Mouse (Mus musculus) telencephalon, adult 2 months (tissue): Measurements from ENCODE around the gene Mpped2.
A peak's percentile ranks its signal among the peaks of the same experiment; 100 is the strongest.

Experiments used
- DNase-seq: peaks from one replicate; pipeline ENCODE4 v3.0.0-alpha.2; 2011; ENCODE audit warnings: low read depth, low spot score

The Mpped2 gene

DNA sequence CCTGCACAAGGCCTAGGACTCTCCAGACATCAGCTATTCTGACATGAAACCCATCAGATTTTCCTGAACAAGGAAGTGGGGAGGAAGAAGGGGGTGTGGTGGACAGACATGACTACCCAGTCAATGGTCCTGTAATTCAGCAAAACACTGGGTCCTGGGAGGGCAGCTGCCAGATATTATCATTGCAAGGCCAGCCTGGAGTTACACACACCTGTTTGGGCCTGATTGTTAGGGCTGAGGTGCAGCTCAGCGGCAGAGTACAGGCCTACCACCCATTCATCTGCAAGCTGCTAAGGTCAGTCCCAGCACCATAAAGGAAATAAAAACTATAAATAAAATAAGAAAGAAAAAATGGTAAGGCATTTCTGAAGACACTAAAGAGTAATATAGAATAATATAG is 52.3 kb downstream of the Mpped2 start:
- DNase-seq: no peak

- peak; percentile 45 for DNase-seq
Measured at GRCm38 (mm10) chr2:106746211-106746610, 53.1 kb downstream of the Mpped2 start.

- no peak for DNase-seq
Measured at GRCm38 (mm10) chr2:106746905-106747304, 53.8 kb downstream of the Mpped2 start.

- DNase-seq: peak; percentile 53
Measured at GRCm38 (mm10) chr2:106747342-106747741, 54.3 kb downstream of the Mpped2 start.

GRCm38 (mm10) chr2:106750878-106751277 is 57.8 kb downstream of the Mpped2 start:
- no peak for DNase-seq

- no peak for DNase-seq
Measured at GRCm38 (mm10) chr2:106753703-106754102, 60.6 kb downstream of the Mpped2 start.

- no peak for DNase-seq
Measured at GRCm38 (mm10) chr2:106754696-106755095, 61.6 kb downstream of the Mpped2 start.

GRCm38 (mm10) chr2:106756354-106757103 is 63.5 kb downstream of the Mpped2 start:
- no peak for DNase-seq

DNA sequence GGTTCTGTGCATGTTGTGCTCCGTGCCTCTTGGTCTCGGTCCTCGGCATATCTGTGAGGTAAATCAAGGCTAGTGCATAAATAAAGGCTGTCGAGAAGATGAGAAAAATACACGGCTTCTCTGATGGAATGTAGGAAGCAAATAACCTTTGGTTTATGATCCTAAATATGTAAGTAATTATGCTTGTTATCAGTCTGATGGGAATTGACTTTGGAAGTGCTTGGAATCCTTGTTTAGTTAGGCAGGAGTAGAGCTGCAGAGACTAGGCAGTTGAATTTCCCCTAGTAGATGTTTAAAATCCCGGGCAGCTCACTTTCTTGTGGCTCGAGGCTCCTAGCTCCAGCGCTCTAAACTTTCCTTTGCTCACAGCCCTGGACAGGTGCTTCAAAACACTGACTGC is 69.9 kb downstream of the Mpped2 start:
- DNase-seq: no peak

GRCm38 (mm10) chr2:106769236-106769635 is 76.2 kb downstream of the Mpped2 start:
- no peak for DNase-seq

DNA sequence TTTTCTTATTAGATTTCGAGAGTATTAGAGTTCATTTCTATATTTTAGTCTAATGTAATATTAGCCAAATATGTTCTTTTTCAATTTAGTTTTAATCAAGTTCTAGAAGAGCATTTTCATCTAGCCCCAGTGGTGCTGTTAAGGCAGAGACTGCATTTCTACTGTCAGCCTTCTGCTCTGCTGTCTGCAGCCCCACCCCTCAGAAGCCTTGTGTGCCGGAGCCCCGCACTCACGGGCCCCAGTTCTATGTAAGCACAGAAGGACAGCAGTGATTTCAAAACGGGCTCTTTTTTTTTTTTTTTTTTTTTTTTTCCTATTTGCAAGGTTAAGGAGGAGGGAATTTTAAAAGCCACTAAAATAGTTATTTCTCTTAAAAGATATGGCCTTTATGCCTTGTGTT is 79.6 kb downstream of the Mpped2 start:
- no peak for DNase-seq

GRCm38 (mm10) chr2:106774251-106775196 is 81.5 kb downstream of the Mpped2 start:
- DNase-seq: no peak

- no peak for DNase-seq
Measured at GRCm38 (mm10) chr2:106775994-106776393, 82.9 kb downstream of the Mpped2 start.

DNA sequence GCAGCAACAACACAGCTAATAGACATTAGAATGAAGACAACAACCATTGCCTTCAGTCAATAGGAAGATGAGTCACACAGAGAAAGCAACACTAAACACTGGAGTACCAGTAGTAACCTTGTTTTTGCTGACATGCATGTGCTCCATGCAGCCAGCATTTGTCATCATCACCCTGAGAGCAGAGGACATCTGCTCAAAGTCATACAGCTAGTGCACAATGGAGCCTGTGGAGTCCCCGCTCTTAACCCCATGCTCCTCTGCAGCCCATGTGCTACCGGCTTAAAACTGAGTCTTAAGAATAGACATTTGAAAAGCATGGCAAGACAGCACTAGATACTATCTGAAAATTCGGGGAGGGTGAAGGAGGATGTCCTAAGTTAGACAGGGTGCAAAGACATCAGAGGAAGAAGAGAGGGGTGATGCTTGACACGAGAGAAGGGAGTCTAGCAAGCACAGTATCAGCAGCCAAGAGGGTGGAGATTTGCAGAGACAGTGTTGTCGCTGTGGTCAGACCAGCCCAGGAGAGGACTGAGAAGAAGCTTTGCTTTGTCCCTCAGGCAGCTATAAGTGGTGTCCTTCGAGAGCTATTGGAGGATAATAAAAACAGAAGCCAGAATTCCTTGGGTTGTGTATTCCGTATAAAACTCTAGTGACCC is 85.9 kb downstream of the Mpped2 start:
- DNase-seq: no peak

DNA sequence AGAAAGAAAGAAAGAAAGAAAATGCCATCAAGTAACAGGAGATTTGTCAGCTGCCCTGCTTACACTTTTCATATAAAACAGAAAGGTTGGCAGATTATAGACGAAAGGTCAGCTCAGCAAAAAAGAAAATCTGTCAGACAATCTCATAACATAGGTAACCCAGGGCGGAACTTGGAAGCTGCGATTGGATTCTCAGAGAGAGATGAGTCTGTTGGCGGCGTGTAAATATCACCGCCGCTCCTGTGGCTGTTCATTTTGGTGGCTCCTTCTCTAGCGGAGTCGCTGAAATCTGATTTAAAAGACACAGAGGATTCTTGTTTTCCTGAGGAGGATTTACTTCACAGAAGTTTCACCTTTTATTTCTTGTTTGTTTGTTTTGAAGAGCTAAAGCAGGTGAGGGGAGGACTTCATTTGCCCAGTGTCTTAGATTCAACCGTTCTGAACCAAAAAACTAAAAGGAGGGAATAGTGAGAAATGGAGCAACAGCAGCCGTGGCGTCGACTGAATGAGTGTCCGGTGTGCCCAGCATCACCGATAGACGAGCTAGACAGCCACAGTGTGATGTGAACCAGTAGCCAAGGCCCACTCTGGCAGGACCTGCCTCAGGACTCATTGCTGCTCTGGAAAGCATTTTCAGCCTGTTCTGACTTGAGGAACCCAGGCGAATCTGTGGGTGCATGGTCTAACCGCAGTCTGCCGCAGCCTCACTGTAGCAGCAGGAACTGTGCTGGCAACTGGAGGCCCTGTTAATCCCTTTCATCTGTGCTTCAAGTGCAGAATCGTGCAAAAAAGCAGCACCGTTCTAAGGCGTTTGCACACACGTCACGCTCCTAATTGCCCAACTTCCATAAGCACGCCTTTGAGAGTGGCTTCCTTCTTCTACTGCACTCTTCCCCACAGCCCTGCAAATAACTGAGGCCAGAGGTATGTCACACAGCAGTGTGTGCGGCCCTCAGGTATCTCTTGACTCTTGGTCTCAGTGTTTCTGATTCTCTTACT is 88.4 kb downstream of the Mpped2 start:
- no peak for DNase-seq

GRCm38 (mm10) chr2:106783311-106783710 is 90.2 kb downstream of the Mpped2 start:
- no peak for DNase-seq

DNA sequence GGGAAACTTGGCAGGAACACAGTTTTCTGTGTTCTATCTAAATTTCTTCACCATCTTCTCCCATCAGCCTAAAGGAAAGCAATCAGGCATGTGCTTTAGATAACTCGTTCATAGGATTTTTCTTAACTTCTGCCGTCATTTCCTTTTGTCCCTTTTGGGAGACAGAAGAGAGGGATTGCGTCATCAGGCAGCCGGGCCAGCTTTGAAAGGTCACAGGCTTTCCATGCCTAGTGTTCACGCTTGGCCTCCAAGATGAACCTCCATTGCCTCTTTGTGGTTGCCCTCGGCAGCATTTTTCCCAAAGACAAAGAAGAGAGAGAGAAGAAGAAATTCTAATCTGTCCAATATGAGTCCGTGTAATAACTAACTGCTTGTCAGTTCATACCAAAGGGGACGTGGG is 95.0 kb downstream of the Mpped2 start:
- no peak for DNase-seq

- DNase-seq: no peak
Measured at GRCm38 (mm10) chr2:106788573-106788972, 95.5 kb downstream of the Mpped2 start.

DNA sequence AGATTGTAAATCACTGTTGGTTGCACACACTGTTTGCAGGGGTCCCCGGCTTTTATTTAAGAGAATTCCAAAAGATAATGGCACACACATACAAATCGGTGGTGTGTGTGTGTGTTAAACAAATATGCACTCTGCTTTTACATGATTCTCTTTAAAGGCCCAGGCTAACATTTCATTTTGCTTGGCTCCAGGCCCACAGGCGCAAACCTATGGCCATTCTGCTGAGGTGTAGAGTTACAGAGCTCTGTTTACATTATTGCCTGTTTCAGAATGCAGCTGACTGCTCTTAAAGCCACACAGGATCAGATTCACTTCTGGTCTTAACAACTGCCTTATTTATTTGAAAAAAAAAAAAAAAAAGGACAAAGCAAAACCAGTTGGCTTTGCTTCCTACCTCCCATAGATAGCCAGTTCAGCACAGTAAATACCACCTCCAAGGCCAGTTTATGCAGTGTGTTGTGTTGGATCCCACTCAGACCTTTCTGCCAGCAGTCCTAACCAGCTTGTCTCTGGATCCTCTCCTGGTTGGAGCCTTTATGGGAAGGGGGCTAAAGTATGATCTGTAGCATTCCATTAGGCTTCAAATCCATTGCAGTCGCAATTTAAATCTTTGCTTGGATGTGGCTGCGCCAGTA is 96.7 kb downstream of the Mpped2 start:
- no peak for DNase-seq

GRCm38 (mm10) chr2:106790329-106790701 is 97.2 kb downstream of the Mpped2 start:
- no peak for DNase-seq
